Comparison of ENCODE assay signal across 9 mouse cellular contexts in the genomic region with DNA sequence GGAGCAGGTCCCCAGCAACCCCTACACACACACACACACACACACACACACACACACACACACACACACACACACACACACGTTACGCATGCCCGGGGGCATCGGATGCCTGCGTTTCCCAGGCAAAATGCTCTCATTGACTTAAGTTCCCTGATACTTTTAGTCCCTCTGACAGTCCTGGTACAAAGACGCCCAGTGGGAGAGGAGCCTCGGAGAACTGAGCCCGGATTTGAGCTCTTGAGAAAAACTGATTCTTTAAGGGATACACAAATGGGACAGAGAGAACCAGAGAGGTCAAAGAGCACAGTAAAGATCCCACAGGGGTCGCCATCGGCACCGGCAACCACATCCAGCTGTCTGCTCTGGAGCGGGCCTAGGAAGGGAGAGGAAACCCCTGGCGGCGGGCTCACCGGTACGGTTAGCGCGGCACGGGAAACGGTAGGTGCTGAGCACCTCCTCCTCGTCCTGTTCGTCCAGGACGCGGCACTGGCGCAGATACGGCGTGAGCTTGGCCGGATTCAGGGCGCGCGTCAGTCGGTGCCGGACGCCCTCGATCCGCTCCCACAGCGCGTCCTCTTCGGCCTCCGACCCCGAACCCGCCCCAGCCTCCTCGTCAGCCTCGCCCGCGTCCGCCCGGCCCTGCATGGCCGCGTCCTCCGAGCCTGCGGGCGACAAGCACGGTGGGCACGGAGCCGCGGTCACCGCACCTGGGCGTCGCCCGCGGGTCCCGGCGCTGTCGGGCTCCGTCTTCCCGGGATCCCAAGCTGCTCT. TPM values are rescaled to one million over a fixed set of nuclear protein-coding genes. Genes with fewer than 3 reads are reported as not detected.
DNase-seq lines count a peak whose midpoint lies in the region; ATAC-seq and TF ChIP-seq lines count a peak whose summit lies in the region.
"Had no signal": no experiment of that assay in that cellular context is flagged by ENCODE, and none has a peak within 500 bp of the region (broad histone marks: within the 10 kb centered on the region; RNA-seq: fewer than 3 reads in every experiment).

No protein-coding gene starts in this region.

- no peaks in the 10 kb centered on the region for H3K27me3 ChIP-seq in heart, adult 2 months (ENCODE audit: control insufficient read depth, insufficient read depth, low read length)
- peaks cover 93% of the 10 kb centered on the region for H3K27me3 ChIP-seq in forebrain, embryonic 10.5 days (ENCODE audit: poor library complexity, severe bottlenecking)
- peaks cover 2% of the 10 kb centered on the region for H3K27me3 ChIP-seq in lung, embryonic 16.5 days (ENCODE audit: control insufficient read depth, insufficient read depth, low read depth, low read length)
- H3K27me3 ChIP-seq in splenic B cell, adult 2 months (ENCODE audit: control insufficient read depth, insufficient read depth, low read length, poor library complexity, severe bottlenecking), result no peaks in the 10 kb centered on the region

- H3K36me3 ChIP-seq in heart, adult 2 months (ENCODE audit: control insufficient read depth, insufficient read depth, low read length), result peaks cover 2% of the 10 kb centered on the region
- no peaks in the 10 kb centered on the region for H3K36me3 ChIP-seq in forebrain, embryonic 10.5 days (replicated peaks)
- no peaks in the 10 kb centered on the region for H3K36me3 ChIP-seq in lung, embryonic 16.5 days (ENCODE audit: control insufficient read depth, insufficient read depth, low read length)
- H3K36me3 ChIP-seq in splenic B cell, adult 2 months (ENCODE audit: control insufficient read depth, insufficient read depth, low read length, poor library complexity, severe bottlenecking), result no peaks in the 10 kb centered on the region

- intact Hi-C loops in heart, adult 2 months (cut with DNase I), result loop anchor here (2.0 kb wide), 1 partner anchor 15 kb away; no protein-coding TSS in a partner anchor

- H3K9ac ChIP-seq in heart, adult 2 months (ENCODE audit: low read depth, low read length), result peak overlapping the region; percentile 98
- H3K9ac ChIP-seq in lung, embryonic 16.5 days (ENCODE audit: low read length), result peak overlapping the region; percentile 81

- no peak for DNase-seq in heart, adult 2 months
- DNase-seq in heart, adult 8-10 months (ENCODE audit: low spot score), result no peak
- DNase-seq in forebrain, embryonic 10.5 days (ENCODE audit: extremely low spot score, low spot score), result no peak
- DNase-seq in splenic B cell, adult 2 months (ENCODE audit: low read depth, low spot score), result peak; percentile 30
- no peak for DNase-seq in urinary bladder, postnatal 10 days (ENCODE audit: low spot score)
- no peak for DNase-seq in cerebellum, postnatal 4 days (ENCODE audit: low spot score in 2 of 2)

- TF ChIP-seq CTCF in heart, adult 2 months (IDR thresholded peaks at IDR 0.05), result peak; percentile 48

- peak overlapping the region; percentile 96 for H3K27ac ChIP-seq in heart, adult 2 months
- H3K27ac ChIP-seq in forebrain, embryonic 10.5 days, result peak overlapping the region; percentile 76
- H3K27ac ChIP-seq in lung, embryonic 16.5 days (ENCODE audit: low read length), result peak overlapping the region; percentile 87

- peaks cover 20% of the 10 kb centered on the region for H3K4me1 ChIP-seq in heart, adult 2 months (ENCODE audit: control insufficient read depth, insufficient read depth, low read length)
- H3K4me1 ChIP-seq in forebrain, embryonic 10.5 days, result peaks cover 58% of the 10 kb centered on the region
- peaks cover 44% of the 10 kb centered on the region for H3K4me1 ChIP-seq in lung, embryonic 16.5 days (replicated peaks; ENCODE audit: control insufficient read depth, insufficient read depth, low read length)

- peak; percentile 71 for ATAC-seq in inflammation-experienced regulatory T-cells, adult 6 months
- peak; percentile 23 for ATAC-seq in lung, embryonic 16.5 days (ENCODE audit: low read depth)

- 5% methylated on average over 67 of the region's 67 CpGs for WGBS in heart, adult 2 months
- 4% methylated on average over 67 of the region's 67 CpGs for WGBS in forebrain, embryonic 10.5 days
- 5% methylated on average over 49 of the region's 67 CpGs for WGBS in lung, embryonic 16.5 days

- H3K4me3 ChIP-seq in heart, adult 2 months, result peak overlapping the region; percentile 85
- peak overlapping the region; percentile 64 for H3K4me3 ChIP-seq in forebrain, embryonic 10.5 days
- peak overlapping the region; percentile 80 for H3K4me3 ChIP-seq in lung, embryonic 16.5 days (ENCODE audit: low read length)

- H3K9me3 ChIP-seq in forebrain, embryonic 10.5 days, result no peaks in the 10 kb centered on the region
- H3K9me3 ChIP-seq in lung, embryonic 16.5 days (ENCODE audit: control insufficient read depth, low read length), result no peaks in the 10 kb centered on the region

- no peaks in the 10 kb centered on the region; the same call in 1 of the 2 replicates for H3K79me2 ChIP-seq in heart, adult 2 months (replicated peaks; ENCODE audit: control insufficient read depth, insufficient read depth, low read length)

- TF ChIP-seq POLR2A in heart, adult 2 months (IDR thresholded peaks at IDR 0.05; ENCODE audit: insufficient read depth, low read depth, low read length), result no peak

- no peak for TF ChIP-seq EP300 in heart, adult 2 months (IDR thresholded peaks at IDR 0.05; ENCODE audit: insufficient read depth, low read depth, low read length)

- H3K4me2 ChIP-seq in lung, embryonic 16.5 days (ENCODE audit: low read depth, low read length), result peak overlapping the region; percentile 98

RNA-seq across cellular contexts. Expression of a gene that starts 0.7 kb away (rescaled TPM):
- 10 to 100 TPM; 15.0 to 17.0 TPM for total RNA-seq in heart, adult 2 months (2021)
- 22.3 and 28.5 TPM in 2 replicates for polyA plus RNA-seq in heart, adult 2 months (2012; rRNA removed)
- total RNA-seq in heart, adult 8-10 months (2022), result 10 to 100 TPM; 14.3 to 16.1 (median 15.2) TPM
- 2.4 and 2.6 TPM in 2 replicates for polyA plus RNA-seq in forebrain, embryonic 10.5 days (2016; fragmentation: Nextera tagmentation; extraction: Ambion mirVana)
- under 1 TPM; 0.15 to 0.26 (median 0.19) TPM for polyA plus RNA-seq in inflammation-experienced regulatory T-cells, adult 6 months (2017; shearing (Covaris generic))
- polyA plus RNA-seq in lung, embryonic 16.5 days (2015; fragmentation: Nextera tagmentation; extraction: Ambion mirVana), result 6.1 and 6.2 TPM in 2 replicates

RNA-seq across cellular contexts. Expression of a gene that starts 28.9 kb away (rescaled TPM):
- 10 to 100 TPM; 11.1 to 11.6 TPM for total RNA-seq in heart, adult 2 months (2021)
- polyA plus RNA-seq in heart, adult 2 months (2012; rRNA removed), result 15.0 and 19.1 TPM in 2 replicates
- total RNA-seq in heart, adult 8-10 months (2022), result 10 to 100 TPM in 1 of 4 experiments, 1 to 10 TPM in 3; 7.5 to 11.4 (median 9.5) TPM
- polyA plus RNA-seq in forebrain, embryonic 10.5 days (2016; fragmentation: Nextera tagmentation; extraction: Ambion mirVana), result 71.1 and 83.6 TPM in 2 replicates
- 10 to 100 TPM; 45.8 to 70.7 (median 62.8) TPM for polyA plus RNA-seq in inflammation-experienced regulatory T-cells, adult 6 months (2017; shearing (Covaris generic))
- polyA plus RNA-seq in lung, embryonic 16.5 days (2015; fragmentation: Nextera tagmentation; extraction: Ambion mirVana), result 40.8 and 43.1 TPM in 2 replicates

RNA-seq across cellular contexts. Expression of a gene that starts 40.3 kb away (rescaled TPM):
- total RNA-seq in heart, adult 2 months (2021), result 10 to 100 TPM; 30.8 to 37.1 TPM
- polyA plus RNA-seq in heart, adult 2 months (2012; rRNA removed), result 62.3 and 71.8 TPM in 2 replicates
- total RNA-seq in heart, adult 8-10 months (2022), result 10 to 100 TPM; 30.5 to 40.3 (median 39.1) TPM
- 12.6 and 12.7 TPM in 2 replicates for polyA plus RNA-seq in forebrain, embryonic 10.5 days (2016; fragmentation: Nextera tagmentation; extraction: Ambion mirVana)
- not detected for polyA plus RNA-seq in inflammation-experienced regulatory T-cells, adult 6 months (2017; shearing (Covaris generic))
- polyA plus RNA-seq in lung, embryonic 16.5 days (2015; fragmentation: Nextera tagmentation; extraction: Ambion mirVana), result 113 TPM in 2 replicates
- total RNA-seq: neutrophil, adult 5-6 weeks had no signal

RNA-seq across cellular contexts. Expression of a gene that starts 53.2 kb away (rescaled TPM):
- not detected for total RNA-seq in heart, adult 2 months (2021)
- 0.59 and 1.5 TPM in 2 replicates for polyA plus RNA-seq in heart, adult 2 months (2012; rRNA removed)
- under 1 TPM in 1 of 4 experiments, not detected in 3; 0.65 TPM for total RNA-seq in heart, adult 8-10 months (2022)
- not detected in 2 replicates for polyA plus RNA-seq in forebrain, embryonic 10.5 days (2016; fragmentation: Nextera tagmentation; extraction: Ambion mirVana)
- not detected for polyA plus RNA-seq in inflammation-experienced regulatory T-cells, adult 6 months (2017; shearing (Covaris generic))
- 1.0 and 1.2 TPM in 2 replicates for polyA plus RNA-seq in lung, embryonic 16.5 days (2015; fragmentation: Nextera tagmentation; extraction: Ambion mirVana)
- total RNA-seq: neutrophil, adult 5-6 weeks had no signal

Comparison
In these comparisons a context has a peak if more than half of its experiments do, and no peak if none do; other contexts are left out.
1. RNA of a gene that starts 40.3 kb away (polyA plus RNA-seq): 113 TPM in lung, embryonic 16.5 days, 62.3 to 71.8 TPM in heart, adult 2 months and 12.6 to 12.7 TPM in forebrain, embryonic 10.5 days; not detected in inflammation-experienced regulatory T-cells, adult 6 months; every median in the first group is over 10 times any median in the second.
2. Peak in every context shown above with its lines, with median percentiles within 50 percentile points of each other: H3K27ac ChIP-seq and H3K4me3 ChIP-seq.